Mouse (Mus musculus) embryonic fibroblast, embryonic 13.5 days (primary cell): Measurements from ENCODE around the gene Arid3b.

Source experiments
- CTCF ChIP-seq: IDR thresholded peaks from 2 replicates; pipeline ENCODE4 v1.5.1; 2011; ENCODE audit warnings: mild to moderate bottlenecking, control low read depth, low read length, moderate library complexity, borderline replicate concordance; ENCODE audit not compliant: insufficient read depth
- POLR2A ChIP-seq: IDR thresholded peaks from 2 replicates; pipeline ENCODE4 v1.6.1; 2011; ENCODE audit warnings: low read depth, mild to moderate bottlenecking, control low read depth, low read length, moderate library complexity

GRCm38 (mm10) chr9:57864336-57864735 lies 27.7 kb upstream of the Arid3b start:
- TF ChIP-seq CTCF = no peak
- TF ChIP-seq POLR2A = no peak
